In the genomic region with DNA sequence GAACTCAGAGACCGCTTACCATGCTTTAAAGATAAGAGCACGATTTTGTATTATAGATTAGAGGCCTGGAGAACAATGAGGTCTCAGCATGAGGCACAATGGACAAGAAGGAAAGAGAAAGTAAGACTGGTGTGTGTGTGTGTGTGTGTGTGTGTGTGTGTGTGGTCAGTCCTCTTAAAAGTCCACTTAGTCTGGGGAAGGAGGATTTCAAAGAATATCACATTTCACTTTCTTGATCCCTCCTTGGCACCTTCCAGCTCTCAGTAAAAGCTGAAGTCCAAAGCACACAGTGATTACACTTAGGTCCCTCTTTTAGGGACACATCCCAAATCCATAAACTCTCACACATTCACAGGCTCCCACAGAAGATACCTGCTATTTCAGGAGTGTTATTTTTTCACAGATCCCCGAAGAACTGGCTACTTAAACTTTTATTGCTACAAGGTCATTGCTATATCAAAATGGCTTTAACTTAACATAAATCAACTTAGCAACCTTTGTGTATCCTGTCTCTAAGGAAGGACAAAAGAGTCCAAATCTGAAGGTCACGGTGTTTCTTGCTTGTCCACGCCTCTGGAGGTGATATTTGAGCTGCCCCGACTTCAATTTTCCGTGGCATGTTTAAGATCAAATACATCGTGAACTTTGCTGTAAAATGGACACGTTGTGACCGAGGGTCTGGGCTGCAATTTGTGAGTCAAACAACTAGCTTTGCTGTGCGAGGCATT, we compare ENCODE assay signal across 14 mouse cellular contexts.
DNase-seq lines count a peak whose midpoint lies in the region; ATAC-seq and TF ChIP-seq lines count a peak whose summit lies in the region.
"Had no signal": no experiment of that assay in that cellular context is flagged by ENCODE, and none has a peak within 500 bp of the region (broad histone marks: within the 10 kb centered on the region; RNA-seq: fewer than 3 reads in every experiment).

No protein-coding gene starts in this region.

- DNase-seq in kidney, adult 2 months: no peak
- DNase-seq in neural tube, embryonic 11.5 days (ENCODE audit: low spot score): no peak
- no peak for DNase-seq in neural tube, embryonic 10.5 days (ENCODE audit: extremely low spot score, low spot score)
- peak; percentile 32 for DNase-seq in forelimb bud, embryonic 11.5 days (ENCODE audit: low read depth, low spot score)
- no peak for DNase-seq in liver
- DNase-seq: adrenal gland, postnatal 36 days; cerebellum, postnatal 36 days; kidney, adult 8-10 months; lung, adult 2 months; right cerebral cortex, postnatal 14 days had no signal

- H3K9me3 ChIP-seq in kidney, embryonic 16.5 days (ENCODE audit: low read length): peaks cover 3% of the 10 kb centered on the region; the same call in 1 of the 2 replicates
- no peaks in the 10 kb centered on the region for H3K9me3 ChIP-seq in neural tube, embryonic 11.5 days (ENCODE audit: control insufficient read depth, low read length)
- H3K9me3 ChIP-seq in forebrain, embryonic 15.5 days: no peaks in the 10 kb centered on the region
- H3K9me3 ChIP-seq: heart, embryonic 15.5 days; hindbrain, embryonic 15.5 days had no signal

- H3K4me2 ChIP-seq in kidney, embryonic 16.5 days (replicated peaks; ENCODE audit: low read depth, low read length): no peak overlapping the region
- no peak overlapping the region for H3K4me2 ChIP-seq in neural tube, embryonic 11.5 days (ENCODE audit: low read depth)
- H3K4me2 ChIP-seq in forebrain, embryonic 15.5 days (replicated peaks): no peak overlapping the region
- H3K4me2 ChIP-seq: heart, embryonic 15.5 days; hindbrain, embryonic 15.5 days had no signal

- H3K36me3 ChIP-seq in kidney, embryonic 16.5 days (ENCODE audit: insufficient read depth, low read length): no peaks in the 10 kb centered on the region
- H3K36me3 ChIP-seq in kidney, adult 2 months (ENCODE audit: control insufficient read depth, insufficient read depth, low read length): no peaks in the 10 kb centered on the region
- H3K36me3 ChIP-seq in neural tube, embryonic 11.5 days (ENCODE audit: control insufficient read depth, insufficient read depth, low read length): no peaks in the 10 kb centered on the region
- no peaks in the 10 kb centered on the region for H3K36me3 ChIP-seq in forebrain, embryonic 15.5 days
- H3K36me3 ChIP-seq: heart, embryonic 15.5 days; hindbrain, embryonic 15.5 days had no signal

- peak; percentile 49; the same call in 1 of the 2 replicates for ATAC-seq in kidney, embryonic 16.5 days (ENCODE audit: low FRiP score, low TSS enrichment)
- ATAC-seq in neural tube, embryonic 11.5 days (ENCODE audit: insufficient read depth, low FRiP score, low TSS enrichment): peak; percentile 38
- no peak for ATAC-seq in forebrain, embryonic 15.5 days (replicated peaks)

- peaks cover 3% of the 10 kb centered on the region; the same call in 1 of the 2 replicates for H3K4me1 ChIP-seq in kidney, embryonic 16.5 days (ENCODE audit: insufficient read depth, low read length)
- no peaks in the 10 kb centered on the region for H3K4me1 ChIP-seq in kidney, adult 2 months (ENCODE audit: control insufficient read depth, insufficient read depth, low read length)
- H3K4me1 ChIP-seq in neural tube, embryonic 11.5 days (ENCODE audit: control insufficient read depth, insufficient read depth, low read length): no peaks in the 10 kb centered on the region
- no peaks in the 10 kb centered on the region for H3K4me1 ChIP-seq in forebrain, embryonic 15.5 days
- H3K4me1 ChIP-seq: hindbrain, embryonic 15.5 days had no signal

- peak overlapping the region; percentile 10 for H3K27ac ChIP-seq in kidney, embryonic 16.5 days (ENCODE audit: low read length)
- no peak overlapping the region for H3K27ac ChIP-seq in kidney, adult 2 months (ENCODE audit: insufficient read depth, low read depth, low read length)
- H3K27ac ChIP-seq in neural tube, embryonic 11.5 days (ENCODE audit: low read depth, low read length): no peak overlapping the region
- no peak overlapping the region for H3K27ac ChIP-seq in forebrain, embryonic 15.5 days (replicated peaks)
- H3K27ac ChIP-seq: heart, embryonic 15.5 days; hindbrain, embryonic 15.5 days had no signal

- H3K9ac ChIP-seq in kidney, embryonic 16.5 days (replicated peaks; ENCODE audit: low read length): no peak overlapping the region
- H3K9ac ChIP-seq in neural tube, embryonic 11.5 days (ENCODE audit: low read length): no peak overlapping the region
- no peak overlapping the region for H3K9ac ChIP-seq in forebrain, embryonic 15.5 days (replicated peaks)
- H3K9ac ChIP-seq: heart, embryonic 15.5 days; hindbrain, embryonic 15.5 days had no signal

- no peak for TF ChIP-seq CTCF in kidney, adult 2 months (conservative IDR thresholded peaks at IDR 0.05; ENCODE audit: insufficient read depth, insufficient read length, low read depth, low read length)

- no peak for TF ChIP-seq POLR2A in kidney, adult 2 months (IDR thresholded peaks at IDR 0.05; ENCODE audit: low read depth, low read length)

- no peaks in the 10 kb centered on the region for H3K27me3 ChIP-seq in kidney, embryonic 16.5 days (ENCODE audit: insufficient read depth, low read length)
- H3K27me3 ChIP-seq in kidney, adult 2 months (replicated peaks; ENCODE audit: control insufficient read depth, insufficient read depth, low read length): no peaks in the 10 kb centered on the region
- H3K27me3 ChIP-seq in neural tube, embryonic 11.5 days (ENCODE audit: control insufficient read depth, insufficient read depth, low read length): no peaks in the 10 kb centered on the region
- no peaks in the 10 kb centered on the region for H3K27me3 ChIP-seq in forebrain, embryonic 15.5 days
- H3K27me3 ChIP-seq: heart, embryonic 15.5 days; hindbrain, embryonic 15.5 days had no signal

- no peak overlapping the region for H3K4me3 ChIP-seq in kidney, embryonic 16.5 days (ENCODE audit: low read length)
- no peak overlapping the region for H3K4me3 ChIP-seq in kidney, adult 2 months (ENCODE audit: insufficient read depth, low read depth, low read length)
- no peak overlapping the region for H3K4me3 ChIP-seq in neural tube, embryonic 11.5 days (ENCODE audit: low read depth, low read length)
- H3K4me3 ChIP-seq in forebrain, embryonic 15.5 days: no peak overlapping the region
- H3K4me3 ChIP-seq: heart, embryonic 15.5 days; hindbrain, embryonic 15.5 days had no signal

- whole genome bisulfite sequencing in kidney, embryonic 16.5 days: 21% methylated on average over 11 of the region's 11 CpGs
- 41% methylated on average over 11 of the region's 11 CpGs for WGBS in kidney, adult 2 months
- WGBS in neural tube, embryonic 11.5 days: 37% methylated on average over 11 of the region's 11 CpGs
- 60% methylated on average over 11 of the region's 11 CpGs for WGBS in forebrain, embryonic 15.5 days
